Mouse (Mus musculus) intestine, embryonic 14.5 days (tissue): ENCODE data around the gene Birc6. TPM values are rescaled to one million over a fixed set of nuclear protein-coding genes. Genes with fewer than 3 reads are reported as not detected.

Experiments
- ATAC-seq: fragments of 200-750 bp; cut with Nextera tagmentation; replicated peaks from 2 replicates; pipeline ENCODE4 v1.8.0; 2017; ENCODE audit warnings: low read depth, moderate number of reproducible peaks, moderate TSS enrichment, moderate library complexity; ENCODE audit not compliant: low FRiP score, low TSS enrichment
- DNase-seq: peaks from one replicate; pipeline ENCODE4 v3.0.0-alpha.2; 2018; ENCODE audit warnings: low spot score
- H3K27ac ChIP-seq: fragments of 300-500 bp; sonication (generic); 2 replicates; pipeline ENCODE4 v1.5.1; 2014; ENCODE audit warnings: low read depth, mild to moderate bottlenecking, control low read depth
- H3K27me3 ChIP-seq: fragments of 300-500 bp; sonication (generic); replicated peaks from 2 replicates; pipeline ENCODE4 v1.6.1; 2014; ENCODE audit warnings: low read length, control low read depth; ENCODE audit not compliant: control insufficient read depth, insufficient read depth
- H3K36me3 ChIP-seq: fragments of 300-500 bp; sonication (generic); 2 replicates; pipeline ENCODE4 v1.6.1; 2014; ENCODE audit warnings: low read length, control low read depth; ENCODE audit not compliant: control insufficient read depth, insufficient read depth
- H3K4me1 ChIP-seq: fragments of 300-500 bp; sonication (generic); replicated peaks from 2 replicates; pipeline ENCODE4 v1.6.1; 2014; ENCODE audit warnings: low read length, control low read depth, mixed read lengths; ENCODE audit not compliant: control insufficient read depth, insufficient read depth
- H3K4me2 ChIP-seq: fragments of 300-500 bp; sonication (generic); 2 replicates; pipeline ENCODE4 v1.6.1; 2014; ENCODE audit warnings: low read length
- H3K4me3 ChIP-seq: fragments of 300-500 bp; sonication (generic); 2 replicates; pipeline ENCODE4 v1.5.1; 2014; ENCODE audit warnings: low read depth, low read length, control low read depth, mixed read lengths
- H3K9ac ChIP-seq: fragments of 300-500 bp; sonication (generic); 2 replicates; pipeline ENCODE4 v1.6.1; 2014; ENCODE audit warnings: mild to moderate bottlenecking, low read length
- H3K9me3 ChIP-seq: fragments of 300-500 bp; sonication (generic); 2 replicates; pipeline ENCODE4 v1.6.1; 2016; ENCODE audit warnings: low read length, control low read depth; ENCODE audit not compliant: control insufficient read depth
- whole genome bisulfite sequencing: fragments of 180-500 bp; shearing (Covaris S2); extraction: QIAGEN DNeasy Blood & Tissue Kit; methylation state at CpG from one replicate; pipeline ENCODE4 v1.1.7; 2014; 5-methylcytosine and 5-hydroxymethylcytosine counted together
- polyA plus RNA-seq: library from polyadenylated mRNA; unstranded; fragments of >200 nt; fragmentation: Nextera tagmentation; extraction: Ambion mirVana; gene quantifications from 2 replicates; pipeline ENCODE4 v1.2.1, GENCODE M21; 2014

The Birc6 gene
- polyA plus RNA-seq, 1 experiment from 2014 or later = 109 TPM

GRCm38 (mm10) chr17:74508600-74508999, 19.5 kb upstream of the Birc6 start:
- H3K36me3 ChIP-seq = no peaks in the 10 kb centered on the region
- H3K4me2 ChIP-seq = no peak overlapping the region
- H3K4me1 ChIP-seq = no peaks in the 10 kb centered on the region
- H3K9ac ChIP-seq = no peak overlapping the region
- 86% methylated on average over 3 of the region's 3 CpGs for WGBS
- no peak for ATAC-seq
- no peak overlapping the region for H3K27ac ChIP-seq
- H3K27me3 ChIP-seq = no peaks in the 10 kb centered on the region
- no peak for DNase-seq
- no peak overlapping the region for H3K4me3 ChIP-seq
- H3K9me3 ChIP-seq = no peaks in the 10 kb centered on the region

GRCm38 (mm10) chr17:74512308-74512707, 15.8 kb upstream of the Birc6 start:
- Histone ChIP-seq H3K27me3 (no peaks in the 10 kb centered on the region), H3K9me3 (no peaks in the 10 kb centered on the region), H3K27ac (no peak overlapping the region), H3K9ac (no peak overlapping the region), H3K36me3 (no peaks in the 10 kb centered on the region), H3K4me2 (no peak overlapping the region), H3K4me1 (no peaks in the 10 kb centered on the region), H3K4me3 (no peak overlapping the region)
- ATAC-seq (no peak), DNase-seq (no peak)
- 82% methylated on average over 2 of the region's 2 CpGs for WGBS

- H3K27ac ChIP-seq = no peak overlapping the region
- DNase-seq (no peak), ATAC-seq (no peak)
- 80% methylated on average over 8 of the region's 8 CpGs for WGBS
- H3K4me1 ChIP-seq = peaks cover 6% of the 10 kb centered on the region; the same call in 1 of the 2 replicates
- H3K9me3 ChIP-seq = no peaks in the 10 kb centered on the region
- no peak overlapping the region for H3K4me2 ChIP-seq
- no peak overlapping the region for H3K9ac ChIP-seq
- no peaks in the 10 kb centered on the region for H3K27me3 ChIP-seq
- H3K4me3 ChIP-seq = no peak overlapping the region
- H3K36me3 ChIP-seq = no peaks in the 10 kb centered on the region
Observed at GRCm38 (mm10) chr17:74522797-74523723, 5.0 kb upstream of the Birc6 start.

DNA sequence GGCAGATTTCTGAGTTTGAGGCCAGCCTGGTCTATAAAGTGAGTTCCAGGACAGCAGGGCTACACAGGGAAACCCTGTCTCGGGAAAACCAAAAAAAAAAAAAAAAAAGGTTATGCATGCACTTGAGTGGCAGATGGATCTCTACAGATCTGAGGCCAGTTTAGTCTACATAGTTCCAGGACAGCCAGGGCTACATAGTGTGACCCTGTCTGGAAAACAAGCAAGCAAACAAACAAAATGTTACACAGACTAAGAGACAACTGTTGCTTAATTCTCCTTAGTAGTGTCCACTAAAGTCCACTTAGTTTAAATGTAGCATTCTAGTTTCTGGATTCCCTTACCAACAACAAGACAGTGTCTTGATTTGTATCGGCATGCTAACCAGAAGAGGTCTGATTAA, 2.0 kb upstream of the Birc6 start:
- Histone ChIP-seq H3K27me3 (no peaks in the 10 kb centered on the region), H3K36me3 (no peaks in the 10 kb centered on the region), H3K27ac (no peak overlapping the region), H3K4me1 (peaks cover 19% of the 10 kb centered on the region), H3K4me3 (no peak overlapping the region), H3K9me3 (no peaks in the 10 kb centered on the region), H3K9ac (no peak overlapping the region), H3K4me2 (no peak overlapping the region)
- ATAC-seq (no peak), DNase-seq (no peak)
- WGBS = 85% methylated on average over 2 of the region's 2 CpGs

DNA sequence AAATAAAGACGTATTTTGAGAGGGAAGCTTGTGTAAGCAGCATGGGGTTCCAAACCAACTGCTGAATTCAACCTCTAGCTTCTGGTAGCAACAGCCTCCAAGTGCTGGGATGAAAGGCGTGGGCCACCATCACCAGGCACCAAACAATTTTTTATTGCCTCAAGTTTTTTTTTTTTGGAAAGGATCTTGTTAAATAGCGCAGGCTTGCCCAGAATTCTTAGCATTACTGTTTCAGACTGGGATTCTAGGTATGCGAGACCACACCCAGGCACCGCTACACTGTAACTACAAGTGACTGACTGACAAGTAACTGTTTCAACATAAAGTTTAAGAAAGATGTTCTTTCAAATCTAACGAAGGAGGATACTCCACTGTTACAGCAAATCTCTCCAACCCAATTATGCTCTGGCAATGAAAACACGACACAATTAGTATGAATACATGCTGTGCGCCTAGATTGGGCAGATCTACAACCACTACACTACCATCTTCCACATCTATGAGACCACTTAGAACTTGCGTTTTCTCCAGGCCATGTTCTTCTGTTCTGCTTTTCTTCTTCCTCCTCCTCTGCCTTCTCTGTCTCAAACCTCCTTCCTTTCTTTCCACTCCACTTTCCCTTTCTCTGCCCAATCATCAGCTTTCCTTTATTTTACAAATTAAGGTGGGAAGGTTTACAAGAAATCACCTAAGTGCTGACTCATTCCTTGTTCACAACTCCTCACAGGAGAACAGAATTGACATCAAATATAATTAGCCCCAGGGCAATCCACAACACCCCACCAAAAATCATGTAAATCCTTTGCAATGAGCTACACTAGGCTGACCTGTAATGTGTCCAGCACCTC, 1.1 kb upstream of the Birc6 start:
- H3K9me3 ChIP-seq = no peaks in the 10 kb centered on the region
- no peaks in the 10 kb centered on the region for H3K36me3 ChIP-seq
- peak overlapping the region; percentile 55 for H3K4me2 ChIP-seq
- peaks cover 19% of the 10 kb centered on the region for H3K4me1 ChIP-seq
- H3K27me3 ChIP-seq = no peaks in the 10 kb centered on the region
- DNase-seq = no peak
- ATAC-seq = peak; percentile 0; the same call in 1 of the 2 replicates
- H3K9ac ChIP-seq = peak overlapping the region; percentile 55
- peak overlapping the region; percentile 35 for H3K4me3 ChIP-seq
- H3K27ac ChIP-seq = peak overlapping the region; percentile 95
- WGBS = 84% methylated on average over 9 of the region's 9 CpGs

GRCm38 (mm10) chr17:74528648-74529532, 795 bp downstream of the Birc6 start:
- Histone ChIP-seq H3K4me2 (peak overlapping the region; percentile 77), H3K27me3 (no peaks in the 10 kb centered on the region), H3K4me1 (peaks cover 19% of the 10 kb centered on the region), H3K9me3 (no peaks in the 10 kb centered on the region), H3K4me3 (peak overlapping the region; percentile 96), H3K9ac (peak overlapping the region; percentile 94), H3K27ac (peak overlapping the region; percentile 98), H3K36me3 (no peaks in the 10 kb centered on the region)
- DNase-seq (no peak), ATAC-seq (peak; percentile 53)
- under 1% methylated on average over 69 of the region's 72 CpGs for WGBS

- no peak overlapping the region for H3K27ac ChIP-seq
- peak; percentile 64 for DNase-seq
Observed at GRCm38 (mm10) chr17:74529533-74529824, 1.4 kb downstream of the Birc6 start.

GRCm38 (mm10) chr17:74534971-74535370, 6.9 kb downstream of the Birc6 start:
- H3K27ac ChIP-seq = no peak overlapping the region
- ATAC-seq (no peak), DNase-seq (peak; percentile 47)
- H3K4me3 ChIP-seq = no peak overlapping the region
- no peak overlapping the region for H3K9ac ChIP-seq
- peaks cover 8% of the 10 kb centered on the region for H3K4me1 ChIP-seq
- no peaks in the 10 kb centered on the region for H3K9me3 ChIP-seq
- WGBS = 96% methylated on average over 4 of the region's 4 CpGs
- no peaks in the 10 kb centered on the region; the same call in 1 of the 2 replicates for H3K36me3 ChIP-seq
- H3K27me3 ChIP-seq = no peaks in the 10 kb centered on the region
- H3K4me2 ChIP-seq = no peak overlapping the region

More at GRCm38 (mm10) chr17:74529533-74529824, 1.4 kb downstream of the Birc6 start:
- Histone ChIP-seq H3K4me1 (peaks cover 19% of the 10 kb centered on the region), H3K9ac (peak overlapping the region; percentile 94), H3K4me2 (peak overlapping the region; percentile 77), H3K36me3 (no peaks in the 10 kb centered on the region), H3K9me3 (no peaks in the 10 kb centered on the region), H3K4me3 (peak overlapping the region; percentile 96), H3K27me3 (no peaks in the 10 kb centered on the region)
- WGBS = 14% methylated on average over 3 of the region's 3 CpGs
- ATAC-seq = no peak
